Mouse (Mus musculus) bone marrow macrophage, adult 2 months (primary cell): ENCODE measurements around the gene Atp2b4.

ENCODE experiments used
- CTCF ChIP-seq: IDR thresholded peaks from 2 replicates; pipeline ENCODE4 v1.5.1; 2012; ENCODE audit warnings: low read depth, mild to moderate bottlenecking, low read length, moderate library complexity
- POLR2A ChIP-seq: IDR thresholded peaks from 2 replicates; pipeline ENCODE4 v1.6.1; 2012; ENCODE audit warnings: mild to moderate bottlenecking, low read depth, low read length, borderline replicate concordance

GRCm38 (mm10) chr1:133844734-133845133 lies 43.9 kb upstream of the Atp2b4 start:
- no peak for TF ChIP-seq CTCF
- no peak for TF ChIP-seq POLR2A
